Mouse (Mus musculus) induced T-regulatory cell, adult 2 months (primary cell): ENCODE measurements around the gene Mroh7.

Experiments
- DNase-seq: peaks from one replicate; pipeline ENCODE4 v3.0.0-alpha.2; 2012; ENCODE audit warnings: low read depth

Mroh7 gene

GRCm38 (mm10) chr4:106632313-106632712, 98.4 kb downstream of the Mroh7 start:
- no peak for DNase-seq
